Mouse (Mus musculus): ENCODE results near the gene Capn2. TPM values are rescaled to one million over a fixed set of nuclear protein-coding genes. Genes with fewer than 3 reads are reported as not detected.
A peak's percentile ranks its signal among the peaks of the same experiment; 100 is the strongest.

The Capn2 gene
- total RNA-seq, 2 experiments from 2014 or later = 67.5 to 68.4 TPM

GRCm38 (mm10) chr1:182501815-182502405 is 15.5 kb downstream of the Capn2 start:
- DNase-seq = peak; percentile 64 to 76

GRCm38 (mm10) chr1:182500843-182501242 is 16.6 kb downstream of the Capn2 start:
- no peak for DNase-seq

- peak in 1 of 2 experiments; percentile 83 for DNase-seq
Observed at GRCm38 (mm10) chr1:182500224-182500623, 17.2 kb downstream of the Capn2 start.

- peak; percentile 68 to 81 for DNase-seq
Observed at GRCm38 (mm10) chr1:182499443-182500089, 17.8 kb downstream of the Capn2 start.

GRCm38 (mm10) chr1:182497736-182498135 is 19.7 kb downstream of the Capn2 start:
- DNase-seq = peak; percentile 57 to 60

- DNase-seq = no peak
Observed at GRCm38 (mm10) chr1:182496685-182497084, 20.7 kb downstream of the Capn2 start.

GRCm38 (mm10) chr1:182494285-182495145 is 22.9 kb downstream of the Capn2 start:
- no peak for DNase-seq

GRCm38 (mm10) chr1:182491839-182492238 is 25.6 kb downstream of the Capn2 start:
- peak in 1 of 2 experiments; percentile 18 for DNase-seq

GRCm38 (mm10) chr1:182490568-182490967 is 26.8 kb downstream of the Capn2 start:
- peak in 1 of 2 experiments; percentile 13 for DNase-seq

- DNase-seq = peak; percentile 93 to 97
Observed at GRCm38 (mm10) chr1:182489803-182490452, 27.5 kb downstream of the Capn2 start.

- no peak for DNase-seq
Observed at GRCm38 (mm10) chr1:182488503-182488902, 28.9 kb downstream of the Capn2 start.

- DNase-seq = peak; percentile 62 to 85
Observed at GRCm38 (mm10) chr1:182483910-182484274, 33.5 kb downstream of the Capn2 start.

GRCm38 (mm10) chr1:182482991-182483909 is 34.2 kb downstream of the Capn2 start:
- no peak for DNase-seq

GRCm38 (mm10) chr1:182481646-182482295 is 35.6 kb downstream of the Capn2 start:
- DNase-seq = no peak

GRCm38 (mm10) chr1:182481138-182481537 is 36.3 kb downstream of the Capn2 start:
- DNase-seq = no peak

GRCm38 (mm10) chr1:182478935-182479334 is 38.5 kb downstream of the Capn2 start:
- no peak for DNase-seq

GRCm38 (mm10) chr1:182475005-182475796 is 42.2 kb downstream of the Capn2 start:
- no peak for DNase-seq

- DNase-seq = no peak
Observed at GRCm38 (mm10) chr1:182465978-182466377, 51.4 kb downstream of the Capn2 start.

GRCm38 (mm10) chr1:182465309-182465708 is 52.1 kb downstream of the Capn2 start:
- no peak for DNase-seq

- DNase-seq = peak; percentile 38 to 49
Observed at GRCm38 (mm10) chr1:182461813-182462212, 55.6 kb downstream of the Capn2 start.

Measured in heart, adult 18-20 months (tissue).